Mouse (Mus musculus) gastrocnemius, postnatal 10 days (tissue): ENCODE measurements around the gene Polq. TPM values are rescaled to one million over a fixed set of nuclear protein-coding genes. Genes with fewer than 3 reads are reported as not detected.
"Not testable (repeated sequence)": the region's sequence is repeated elsewhere in the genome, so short reads cannot be mapped to it uniquely, and the experiment has no call there.

Source experiments
- DNase-seq: peaks from one replicate; pipeline ENCODE4 v3.0.0; 2021; ENCODE audit warnings: mixed read lengths
- total RNA-seq, 2 experiments: library from RNA; stranded (reverse); gene quantifications; 2 replicates each; pipeline ENCODE4 v1.2.3; 2021

Polq gene
- total RNA-seq, 2 experiments from 2014 or later, result 1.1 to 1.8 TPM

DNA sequence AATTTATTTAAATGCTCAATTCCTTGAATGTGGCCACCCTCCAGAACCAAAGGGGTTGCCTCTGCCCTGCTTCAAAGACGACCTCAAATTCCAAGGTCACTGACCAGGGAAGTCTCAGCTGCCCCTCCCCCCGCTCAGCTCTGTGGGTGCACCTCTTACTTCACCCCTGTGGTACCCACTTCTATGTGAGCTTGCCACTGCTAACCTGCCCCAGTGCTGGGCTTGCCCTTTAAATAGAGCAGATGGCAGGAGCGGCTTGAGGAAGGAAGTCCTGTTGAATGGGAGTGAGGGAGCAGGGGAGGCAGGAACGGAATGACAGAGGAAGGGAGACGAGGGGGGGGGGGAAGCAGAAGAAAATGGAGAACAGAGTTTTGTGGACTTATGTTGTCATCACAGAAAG, 97.2 kb downstream of the Polq start:
- no peak for DNase-seq

DNA sequence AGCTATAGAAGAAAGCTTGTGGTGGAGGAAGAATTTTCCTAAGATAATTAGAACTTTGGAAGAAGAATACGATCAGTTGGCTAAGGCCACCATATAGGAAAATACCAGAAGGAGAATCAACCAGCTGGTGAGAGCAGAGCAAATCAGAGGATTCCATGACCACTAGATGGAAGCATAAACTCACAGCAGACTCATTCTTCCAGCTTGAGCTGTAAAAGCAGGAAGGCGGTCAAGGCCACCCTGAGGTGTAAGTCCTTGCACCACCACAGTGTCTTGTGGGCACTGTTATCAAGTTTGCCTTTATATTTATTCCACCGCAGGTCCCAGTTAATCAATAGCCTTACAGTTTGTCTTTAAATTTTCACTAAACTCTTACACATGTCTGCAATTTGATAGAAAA, 97.7 kb downstream of the Polq start:
- DNase-seq, result peak; percentile 13

DNA sequence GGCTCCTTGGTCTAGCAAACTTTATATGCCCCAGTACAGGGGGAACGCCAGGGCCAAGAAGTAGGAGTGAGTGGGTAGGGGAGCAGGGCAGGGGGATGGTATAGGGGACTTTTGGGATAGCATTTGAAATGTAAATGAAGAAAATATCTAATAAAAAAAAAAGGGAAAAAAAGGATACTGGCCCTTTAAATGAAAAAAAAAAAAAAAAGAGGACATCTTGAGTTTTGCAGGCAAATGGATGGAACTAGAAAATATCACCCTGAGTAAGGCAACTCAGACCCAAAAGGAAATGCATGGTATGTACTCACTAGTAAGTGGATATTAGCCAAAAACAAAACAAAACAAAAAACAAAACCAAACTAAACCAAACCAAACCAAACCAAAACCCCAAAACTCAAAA, 113.6 kb downstream of the Polq start:
- not testable (repeated sequence) for DNase-seq

Other genes starting within 250 kb of the Polq start
- gene Slc15a2, start 226.8 kb upstream of the Polq start, total RNA-seq, result 1 to 10 TPM in 1 of 2 experiments, under 1 TPM in 1; 0.97 to 4.3 TPM
- 10 to 100 TPM in 1 of 2 experiments, 1 to 10 TPM in 1; 8.6 to 10.9 TPM for gene Iqcb1, start 183.4 kb upstream of the Polq start, total RNA-seq
- gene Eaf2, start 136.8 kb upstream of the Polq start, total RNA-seq, result under 1 TPM; 0.28 to 0.29 TPM
- gene Golgb1, start 136.6 kb upstream of the Polq start, total RNA-seq, result 10 to 100 TPM; 23.2 to 25.5 TPM
- gene Hcls1, start 76.8 kb upstream of the Polq start, total RNA-seq, result 1 to 10 TPM; 6.3 to 7.0 TPM
- 10 to 100 TPM; 29.5 to 64.0 TPM for gene Fbxo40, start 21.3 kb upstream of the Polq start, total RNA-seq